Mouse (Mus musculus) midbrain, embryonic 15.5 days (tissue): Measurements from ENCODE around the gene Epb41l2. TPM values are rescaled to one million over a fixed set of nuclear protein-coding genes. Genes with fewer than 3 reads are reported as not detected.

ENCODE experiments used
- ATAC-seq: fragments of 200-750 bp; cut with Nextera tagmentation; replicated peaks from 2 replicates; pipeline ENCODE4 v1.8.0; 2017; ENCODE audit warnings: moderate TSS enrichment
- H3K27ac ChIP-seq: fragments of 300-500 bp; sonication (generic); 2 replicates; pipeline ENCODE4 v1.5.1; 2015; ENCODE audit warnings: mild to moderate bottlenecking, inconsistent platforms
- H3K27me3 ChIP-seq: fragments of 300-500 bp; sonication (generic); replicated peaks from 2 replicates; pipeline ENCODE4 v1.6.1; 2015; ENCODE audit warnings: inconsistent platforms
- H3K36me3 ChIP-seq: fragments of 300-500 bp; sonication (generic); replicated peaks from 2 replicates; pipeline ENCODE4 v1.6.1; 2015; ENCODE audit warnings: inconsistent platforms
- H3K4me1 ChIP-seq: fragments of 300-500 bp; sonication (generic); 2 replicates; pipeline ENCODE4 v1.6.1; 2015; ENCODE audit warnings: inconsistent platforms
- H3K4me2 ChIP-seq: fragments of 300-500 bp; sonication (generic); 2 replicates; pipeline ENCODE4 v1.6.1; 2015; ENCODE audit warnings: inconsistent platforms, mild to moderate bottlenecking, moderate library complexity
- H3K4me3 ChIP-seq: fragments of 300-500 bp; sonication (generic); 2 replicates; pipeline ENCODE4 v1.5.1; 2015; ENCODE audit warnings: mild to moderate bottlenecking, inconsistent platforms
- H3K9ac ChIP-seq: fragments of 300-500 bp; sonication (generic); 2 replicates; pipeline ENCODE4 v1.6.1; 2015; ENCODE audit warnings: mild to moderate bottlenecking, inconsistent platforms
- H3K9me3 ChIP-seq: fragments of 300-500 bp; sonication (generic); 2 replicates; pipeline ENCODE4 v1.6.1; 2016; ENCODE audit warnings: inconsistent platforms
- WGBS: fragments of 180-500 bp; shearing (Covaris S2); methylation state at CpG from one replicate; pipeline ENCODE4 v1.1.7; 2015; ENCODE audit warnings: mixed read lengths; 5-methylcytosine and 5-hydroxymethylcytosine counted together
- polyA plus RNA-seq: library from polyadenylated mRNA; unstranded; fragments of >200 nt; fragmentation: Nextera tagmentation; extraction: Ambion mirVana; gene quantifications from 2 replicates; pipeline ENCODE4 v1.2.1, GENCODE M21; 2015

Epb41l2 gene
- polyA plus RNA-seq, 1 experiment from 2014 or later: 27.7 TPM

DNA sequence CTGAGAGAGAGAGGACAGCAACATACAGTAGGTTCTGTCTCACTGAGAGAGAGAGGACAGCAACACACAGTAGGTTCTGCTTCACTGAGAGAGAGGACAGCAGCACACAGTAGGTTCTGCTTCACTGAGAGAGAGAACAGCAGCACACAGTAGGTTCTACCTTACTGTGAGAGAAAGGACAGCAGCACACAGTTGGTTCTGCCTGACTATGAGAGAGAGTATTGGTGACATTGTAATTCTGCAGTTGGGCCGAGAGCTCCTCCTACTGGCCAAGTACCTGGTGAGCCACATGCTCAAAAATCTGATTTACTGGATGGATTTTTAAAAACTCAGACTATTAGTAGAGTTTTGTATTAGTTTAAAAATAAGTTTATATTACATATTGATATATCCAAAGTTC, 128.9 kb downstream of the Epb41l2 start:
- Histone ChIP-seq H3K36me3 (no peaks in the 10 kb centered on the region), H3K27me3 (no peaks in the 10 kb centered on the region), H3K4me2 (no peak overlapping the region), H3K9me3 (no peaks in the 10 kb centered on the region), H3K9ac (no peak overlapping the region), H3K4me1 (no peaks in the 10 kb centered on the region), H3K4me3 (no peak overlapping the region), H3K27ac (no peak overlapping the region)
- WGBS: 0% methylated on average over 1 of the region's 1 CpGs
- ATAC-seq: peak; percentile 79

DNA sequence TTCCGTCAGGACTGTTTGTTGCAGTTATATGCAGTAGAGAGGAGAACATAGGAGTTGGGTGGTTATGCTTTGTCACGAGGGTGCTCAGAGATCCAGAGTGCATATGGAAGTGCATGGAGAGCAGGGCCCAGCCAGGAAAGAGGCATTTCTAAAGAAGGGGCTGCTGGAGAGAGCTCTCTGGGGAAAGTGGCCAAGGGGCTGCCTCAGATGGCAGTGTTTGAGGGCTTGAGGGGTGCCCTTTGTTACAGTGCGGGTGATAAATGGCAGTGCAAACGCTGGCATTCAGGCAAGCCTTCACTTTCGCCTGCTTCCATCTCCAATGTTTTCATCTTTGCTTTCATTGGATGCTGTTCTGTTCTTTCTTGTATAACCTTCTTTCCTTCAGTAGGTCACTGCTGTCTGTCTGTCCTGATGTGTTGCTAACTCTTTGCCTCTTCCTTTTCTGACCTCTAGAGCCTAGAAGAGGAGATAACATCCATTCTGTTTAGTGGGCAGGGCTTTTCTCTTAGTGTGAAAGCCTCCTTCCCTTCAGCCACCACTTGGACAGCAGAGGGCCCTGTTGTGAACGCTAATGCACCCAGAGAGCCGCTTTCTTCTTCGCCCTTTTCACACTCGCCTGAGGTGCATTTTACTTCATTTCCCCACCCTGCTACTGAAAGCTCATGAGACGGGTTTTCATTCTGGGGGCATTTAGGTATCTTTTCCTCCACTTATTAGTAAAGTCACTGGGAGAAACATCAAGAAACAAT, 139.9 kb downstream of the Epb41l2 start:
- no peaks in the 10 kb centered on the region for H3K9me3 ChIP-seq
- no peak overlapping the region for H3K4me3 ChIP-seq
- H3K9ac ChIP-seq: no peak overlapping the region
- H3K36me3 ChIP-seq: no peaks in the 10 kb centered on the region
- no peak overlapping the region for H3K4me2 ChIP-seq
- WGBS: 61% methylated on average over 10 of the region's 10 CpGs
- no peak for ATAC-seq
- no peak overlapping the region for H3K27ac ChIP-seq
- H3K4me1 ChIP-seq: no peaks in the 10 kb centered on the region
- H3K27me3 ChIP-seq: no peaks in the 10 kb centered on the region

DNA sequence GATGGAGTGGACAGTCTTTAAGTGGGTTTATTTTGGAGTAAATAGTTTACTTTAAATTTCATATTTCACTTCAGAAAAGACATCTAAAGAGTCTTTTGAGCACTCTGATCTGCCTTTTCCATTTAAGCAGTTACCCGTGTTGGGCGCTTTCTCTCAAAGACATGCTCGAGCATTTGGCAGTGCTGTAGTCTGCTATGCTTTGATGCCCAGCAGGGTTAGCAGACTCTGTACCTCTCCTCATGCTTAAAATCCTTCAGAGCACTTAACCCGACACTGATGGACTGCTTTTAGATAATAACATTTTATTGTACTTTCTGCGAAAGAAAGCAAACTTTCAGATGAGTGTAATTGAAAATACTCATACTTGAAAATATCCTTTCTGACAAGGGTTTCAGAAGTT, 143.7 kb downstream of the Epb41l2 start:
- H3K36me3 ChIP-seq: no peaks in the 10 kb centered on the region
- H3K4me3 ChIP-seq: no peak overlapping the region
- no peak overlapping the region for H3K4me2 ChIP-seq
- ATAC-seq: no peak
- H3K27me3 ChIP-seq: no peaks in the 10 kb centered on the region
- 89% methylated on average over 5 of the region's 5 CpGs for WGBS
- H3K4me1 ChIP-seq: no peaks in the 10 kb centered on the region
- no peaks in the 10 kb centered on the region for H3K9me3 ChIP-seq
- no peak overlapping the region for H3K27ac ChIP-seq
- no peak overlapping the region for H3K9ac ChIP-seq

DNA sequence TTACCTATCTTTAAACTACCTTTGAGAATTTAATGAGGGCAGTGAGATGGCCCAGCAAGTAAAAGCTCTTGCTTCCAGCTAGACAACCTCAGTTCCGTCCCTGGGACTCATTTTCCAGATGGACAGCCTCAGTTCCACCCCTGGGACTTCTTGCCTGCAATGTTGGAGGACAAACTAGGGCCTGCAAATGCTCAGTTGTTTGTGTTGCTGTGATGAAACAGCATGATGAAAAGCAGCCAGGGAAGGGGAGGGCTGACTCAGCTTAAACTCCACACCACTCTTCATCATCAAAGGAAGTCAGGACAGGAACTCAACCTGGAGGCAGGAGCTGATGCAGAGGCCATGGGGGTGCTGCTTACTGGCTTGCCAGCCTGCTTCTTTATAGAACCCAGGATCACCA, 154.2 kb downstream of the Epb41l2 start:
- Histone ChIP-seq H3K27ac (no peak overlapping the region), H3K9me3 (no peaks in the 10 kb centered on the region), H3K4me3 (no peak overlapping the region), H3K9ac (no peak overlapping the region), H3K27me3 (no peaks in the 10 kb centered on the region), H3K36me3 (no peaks in the 10 kb centered on the region), H3K4me1 (no peaks in the 10 kb centered on the region), H3K4me2 (no peak overlapping the region)
- ATAC-seq: no peak
- WGBS: 81% methylated on average over 1 of the region's 1 CpGs

DNA sequence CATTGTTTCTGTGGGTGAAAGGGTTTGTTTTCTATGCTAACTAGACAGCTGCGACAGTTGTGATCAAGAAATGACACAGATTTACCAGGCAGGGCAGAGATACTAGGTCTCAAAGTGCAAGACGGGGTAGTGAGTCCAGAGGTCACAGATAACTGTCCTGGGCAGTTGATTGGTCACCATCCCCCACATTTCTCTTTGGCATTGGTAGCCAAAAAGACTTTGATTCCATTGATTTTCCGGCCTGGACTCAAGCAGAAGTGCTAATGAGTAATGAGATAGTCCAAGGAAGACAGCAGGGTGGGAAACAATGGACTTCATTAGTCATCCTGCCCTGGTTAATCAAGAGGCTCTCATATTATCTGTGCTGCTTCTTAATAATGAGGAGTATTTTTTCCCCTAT, 160.4 kb downstream of the Epb41l2 start:
- Histone ChIP-seq H3K27me3 (no peaks in the 10 kb centered on the region), H3K9me3 (no peaks in the 10 kb centered on the region), H3K4me1 (no peaks in the 10 kb centered on the region), H3K27ac (no peak overlapping the region), H3K36me3 (no peaks in the 10 kb centered on the region), H3K9ac (no peak overlapping the region), H3K4me2 (no peak overlapping the region), H3K4me3 (no peak overlapping the region)
- no peak for ATAC-seq
- WGBS: 83% methylated on average over 3 of the region's 3 CpGs

DNA sequence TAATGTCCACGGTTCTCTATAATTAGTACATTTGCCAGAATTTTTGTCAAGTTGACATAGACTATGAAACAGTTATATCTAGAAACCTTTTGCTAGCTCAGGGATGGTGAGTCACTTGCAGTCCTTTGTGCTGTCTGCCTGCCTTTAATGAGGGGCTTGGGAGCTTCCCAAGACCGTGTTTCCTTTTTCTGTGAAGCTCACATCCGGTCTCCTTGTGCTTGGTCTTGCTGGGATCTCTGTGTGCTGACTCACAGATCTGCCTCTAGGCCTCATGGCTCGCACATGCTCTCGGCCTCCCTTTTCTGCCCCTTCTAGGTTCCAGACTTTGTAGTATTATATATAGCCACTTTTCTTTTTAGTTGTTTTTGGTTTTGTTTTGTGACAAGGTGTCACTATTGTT, 160.8 kb downstream of the Epb41l2 start:
- H3K4me2 ChIP-seq: no peak overlapping the region
- H3K36me3 ChIP-seq: no peaks in the 10 kb centered on the region
- no peak overlapping the region for H3K27ac ChIP-seq
- WGBS: 92% methylated on average over 5 of the region's 5 CpGs
- H3K4me1 ChIP-seq: no peaks in the 10 kb centered on the region
- no peaks in the 10 kb centered on the region for H3K9me3 ChIP-seq
- H3K27me3 ChIP-seq: no peaks in the 10 kb centered on the region
- no peak for ATAC-seq
- no peak overlapping the region for H3K4me3 ChIP-seq
- H3K9ac ChIP-seq: no peak overlapping the region

DNA sequence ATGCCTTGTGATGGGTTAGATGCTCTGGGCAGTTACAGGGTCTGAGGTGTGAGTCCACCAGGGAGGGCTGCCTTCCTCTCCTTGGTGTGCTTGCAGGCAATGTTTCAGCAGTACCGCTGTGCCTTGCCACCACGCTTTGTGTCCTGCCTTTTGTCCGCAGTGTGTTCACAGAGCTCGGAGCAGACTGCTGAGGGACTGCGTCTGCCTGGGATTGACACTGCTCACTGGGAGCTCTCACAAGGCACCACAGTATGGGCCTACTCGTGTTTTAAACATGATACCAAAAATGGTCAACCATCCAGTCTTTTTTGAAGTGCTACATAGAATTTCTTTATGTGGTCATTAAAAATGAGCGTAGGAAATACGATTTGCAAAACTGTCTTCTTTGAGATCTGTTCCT, 164.1 kb downstream of the Epb41l2 start:
- H3K9me3 ChIP-seq: no peaks in the 10 kb centered on the region
- no peak overlapping the region for H3K27ac ChIP-seq
- no peak overlapping the region for H3K9ac ChIP-seq
- H3K27me3 ChIP-seq: no peaks in the 10 kb centered on the region
- ATAC-seq: no peak
- H3K4me1 ChIP-seq: no peaks in the 10 kb centered on the region
- 71% methylated on average over 8 of the region's 8 CpGs for WGBS
- H3K36me3 ChIP-seq: no peaks in the 10 kb centered on the region
- H3K4me3 ChIP-seq: no peak overlapping the region
- no peak overlapping the region for H3K4me2 ChIP-seq

DNA sequence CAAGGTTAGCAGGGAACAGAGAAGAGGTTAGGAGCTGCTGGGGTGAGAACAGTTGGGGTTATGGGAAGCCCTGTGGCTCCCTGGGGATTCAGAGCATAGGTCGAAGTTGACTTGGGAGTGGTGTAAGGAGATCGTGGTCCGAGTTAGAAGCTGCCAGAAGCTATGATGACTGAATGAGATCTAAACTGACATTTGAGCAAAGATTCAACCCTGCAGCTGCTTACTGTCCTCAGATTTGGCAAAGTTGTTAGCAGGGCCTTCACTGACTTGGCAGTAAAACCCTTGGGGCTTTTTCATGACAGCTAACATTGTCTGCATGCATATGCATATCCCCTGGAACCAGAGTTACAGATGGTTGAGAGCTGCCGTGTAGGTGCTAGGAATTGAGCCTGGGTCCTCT, 166.6 kb downstream of the Epb41l2 start:
- Histone ChIP-seq H3K9me3 (no peaks in the 10 kb centered on the region), H3K4me2 (no peak overlapping the region), H3K27ac (no peak overlapping the region), H3K4me3 (no peak overlapping the region), H3K4me1 (no peaks in the 10 kb centered on the region), H3K36me3 (no peaks in the 10 kb centered on the region), H3K27me3 (no peaks in the 10 kb centered on the region), H3K9ac (no peak overlapping the region)
- no peak for ATAC-seq
- WGBS: 82% methylated on average over 4 of the region's 4 CpGs

DNA sequence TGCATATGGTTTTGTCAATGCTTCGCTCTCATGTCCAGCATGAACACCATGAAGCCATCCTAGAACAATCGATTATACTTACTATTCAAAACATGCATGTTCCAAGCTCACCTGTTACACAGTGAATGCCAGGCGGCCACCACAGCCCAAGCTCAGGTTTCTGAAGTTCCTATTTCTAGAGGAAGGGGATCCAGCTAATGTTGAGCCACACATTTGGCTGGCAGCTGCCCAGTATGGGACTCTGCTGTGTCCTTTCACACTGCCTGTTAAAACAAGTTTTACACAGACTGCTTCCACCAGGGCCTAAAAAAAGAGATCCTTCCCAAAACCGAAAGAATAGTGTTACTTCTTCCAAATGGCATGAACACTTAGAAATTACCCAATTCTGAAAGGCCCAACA, 167.0 kb downstream of the Epb41l2 start:
- Histone ChIP-seq H3K36me3 (no peaks in the 10 kb centered on the region), H3K27me3 (no peaks in the 10 kb centered on the region), H3K27ac (no peak overlapping the region), H3K9me3 (no peaks in the 10 kb centered on the region), H3K4me3 (no peak overlapping the region), H3K9ac (no peak overlapping the region), H3K4me2 (no peak overlapping the region), H3K4me1 (no peaks in the 10 kb centered on the region)
- WGBS: 92% methylated on average over 4 of the region's 4 CpGs
- no peak for ATAC-seq

DNA sequence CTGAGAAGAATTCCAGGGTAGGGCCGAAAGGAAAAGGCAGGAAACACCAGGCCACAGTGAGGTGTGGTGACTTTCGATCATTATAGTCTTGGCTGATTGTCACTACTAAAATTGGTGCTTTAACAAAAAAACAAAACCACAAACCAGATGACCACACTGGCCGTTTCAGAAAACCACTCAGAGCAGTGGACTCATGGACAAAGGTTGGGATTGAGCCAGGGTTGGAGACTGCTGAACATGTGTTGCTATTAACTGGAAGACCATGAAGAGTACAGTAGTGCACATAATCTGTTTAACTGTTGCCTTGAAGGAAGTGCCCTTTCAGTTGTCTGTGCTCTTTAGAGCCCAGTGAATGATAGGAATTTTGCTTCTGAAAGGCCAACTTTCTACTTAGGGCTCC, 167.5 kb downstream of the Epb41l2 start:
- no peak overlapping the region for H3K4me2 ChIP-seq
- H3K4me3 ChIP-seq: no peak overlapping the region
- H3K4me1 ChIP-seq: no peaks in the 10 kb centered on the region
- no peaks in the 10 kb centered on the region for H3K9me3 ChIP-seq
- H3K27ac ChIP-seq: no peak overlapping the region
- 90% methylated on average over 3 of the region's 3 CpGs for WGBS
- no peaks in the 10 kb centered on the region for H3K36me3 ChIP-seq
- ATAC-seq: no peak
- H3K9ac ChIP-seq: no peak overlapping the region
- H3K27me3 ChIP-seq: no peaks in the 10 kb centered on the region

DNA sequence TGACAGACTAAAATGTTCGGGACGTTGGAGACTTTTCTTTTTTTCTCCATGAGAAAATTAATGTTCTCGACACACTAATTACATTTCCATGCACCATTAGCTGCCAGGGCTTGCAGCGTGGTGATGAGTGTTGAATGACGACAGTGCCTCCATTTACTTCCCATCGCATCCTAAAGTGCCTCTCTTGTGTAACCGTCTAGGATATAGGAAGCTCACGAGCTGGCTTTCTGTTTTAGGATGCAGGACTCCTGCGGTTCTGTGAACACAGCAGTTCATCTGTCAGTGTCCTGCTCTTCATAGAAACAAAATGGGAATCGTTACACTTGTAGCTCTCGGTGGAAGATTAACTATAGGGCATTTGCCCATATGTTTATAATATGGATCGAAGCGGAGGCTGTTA, 171.7 kb downstream of the Epb41l2 start:
- Histone ChIP-seq H3K27me3 (no peaks in the 10 kb centered on the region), H3K9me3 (no peaks in the 10 kb centered on the region), H3K27ac (no peak overlapping the region), H3K4me2 (no peak overlapping the region), H3K36me3 (no peaks in the 10 kb centered on the region), H3K4me3 (no peak overlapping the region), H3K4me1 (no peaks in the 10 kb centered on the region), H3K9ac (no peak overlapping the region)
- 81% methylated on average over 13 of the region's 13 CpGs for WGBS
- ATAC-seq: no peak

DNA sequence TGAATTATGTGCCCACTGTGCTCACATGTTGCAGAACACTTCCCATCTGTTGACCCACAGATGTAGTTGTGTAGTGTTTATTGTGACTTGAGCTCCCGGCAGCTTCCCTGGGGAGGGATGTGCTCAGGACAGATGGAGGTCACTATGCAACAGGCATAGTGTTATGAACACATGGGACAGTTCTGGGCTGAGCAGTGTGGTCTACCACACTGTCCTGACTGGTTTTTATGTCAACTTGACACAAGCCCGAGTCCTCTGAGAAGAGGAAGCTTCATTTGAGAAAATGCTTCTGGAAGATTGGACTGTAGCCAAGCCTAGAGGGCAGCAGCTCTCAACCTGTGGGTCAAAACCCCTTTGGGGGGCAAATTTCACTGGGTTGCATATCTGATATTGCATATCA, 173.5 kb downstream of the Epb41l2 start:
- WGBS: 77% methylated on average over 2 of the region's 2 CpGs

DNA sequence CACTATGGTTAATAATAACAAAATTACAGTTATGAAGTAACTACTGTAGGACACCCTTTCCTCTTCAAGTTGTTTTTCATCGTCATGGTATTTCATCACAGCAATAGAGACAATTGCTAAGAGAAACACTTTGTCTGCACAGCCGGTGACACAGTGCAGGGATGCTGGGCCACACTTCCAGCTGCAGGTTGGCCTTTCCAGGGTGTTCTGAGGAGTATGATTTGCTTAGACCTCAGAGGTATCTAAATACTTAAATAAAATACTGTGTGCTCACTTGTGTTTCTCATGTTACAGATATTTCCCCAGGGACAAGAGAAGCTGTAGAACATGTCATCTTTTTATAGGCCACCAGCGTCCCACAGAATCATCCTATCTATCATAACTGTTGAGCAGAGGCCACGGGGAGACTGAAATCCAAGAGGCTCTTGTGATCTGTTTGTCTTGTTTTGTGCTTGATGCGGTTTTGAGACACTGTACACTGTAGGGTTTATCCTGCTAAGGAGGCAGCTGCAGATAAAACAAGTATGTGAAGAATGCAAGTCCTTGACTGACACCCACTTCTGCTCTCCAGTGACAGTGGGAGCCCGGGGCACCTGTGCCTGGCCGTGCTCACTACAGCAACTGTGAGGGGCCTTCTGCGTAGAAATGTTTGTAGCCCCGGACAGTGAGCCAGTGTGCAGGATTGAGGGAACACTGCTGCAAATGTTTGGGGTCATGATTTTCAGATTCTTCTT, 174.1 kb downstream of the Epb41l2 start:
- no peak overlapping the region for H3K4me3 ChIP-seq
- no peak overlapping the region for H3K4me2 ChIP-seq
- H3K27me3 ChIP-seq: no peaks in the 10 kb centered on the region
- no peaks in the 10 kb centered on the region for H3K4me1 ChIP-seq
- WGBS: 87% methylated on average over 9 of the region's 9 CpGs
- H3K36me3 ChIP-seq: no peaks in the 10 kb centered on the region
- no peak overlapping the region for H3K9ac ChIP-seq
- no peak for ATAC-seq
- H3K27ac ChIP-seq: no peak overlapping the region
- no peaks in the 10 kb centered on the region for H3K9me3 ChIP-seq

More for the DNA sequence above, 173.5 kb downstream of the Epb41l2 start:
- no peak overlapping the region for H3K4me2 ChIP-seq
- H3K9ac ChIP-seq: no peak overlapping the region
- H3K36me3 ChIP-seq: no peaks in the 10 kb centered on the region
- no peaks in the 10 kb centered on the region for H3K4me1 ChIP-seq
- H3K27me3 ChIP-seq: no peaks in the 10 kb centered on the region
- H3K27ac ChIP-seq: no peak overlapping the region
- no peak overlapping the region for H3K4me3 ChIP-seq
- no peaks in the 10 kb centered on the region for H3K9me3 ChIP-seq
- no peak for ATAC-seq
